Mouse (Mus musculus): ENCODE measurements at regions not wholly inside any gene's neighbourhood (a gene's known extent, or its start where the extent isn't known, plus 50 kb on each side); places are given as distances from the start of the nearest gene placed in this dataset.

DNA sequence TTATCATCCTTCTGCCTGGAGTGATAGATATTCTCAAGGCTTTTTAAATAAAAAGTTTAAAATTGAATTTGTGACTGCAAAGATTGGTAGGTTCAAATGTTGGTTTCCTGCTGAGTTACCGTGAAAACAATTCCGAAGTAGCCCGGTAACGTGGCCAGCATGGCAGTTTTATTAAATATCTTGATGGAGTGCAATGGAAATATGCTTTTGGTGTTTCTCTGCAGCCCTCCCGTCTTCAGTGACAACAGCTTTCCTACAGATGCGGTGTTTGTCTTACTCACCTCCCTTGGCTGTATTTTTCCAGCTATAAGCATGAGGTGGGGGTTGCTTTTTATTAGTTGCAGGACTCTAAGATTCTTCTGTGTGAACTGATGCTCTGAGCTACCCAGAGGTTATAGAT, 239.4 kb upstream of the Rnaseh2b start:
- TF ChIP-seq CTCF (conservative IDR thresholded peaks at IDR 0.05; ENCODE audit: low read length) = no peak
- no peak for TF ChIP-seq POU5F1 (IDR thresholded peaks at IDR 0.05; ENCODE audit: borderline replicate concordance, low read length)
